Mouse (Mus musculus) CD4-positive, CD25-positive, alpha-beta regulatory T cell, adult 4 months (primary cell): ENCODE measurements around the gene Fcho1. TPM values are rescaled to one million over a fixed set of nuclear protein-coding genes. Genes with fewer than 3 reads are reported as not detected.

Experiments used
- ATAC-seq: one replicate; pipeline ENCODE4 v1.8.0; 2017
- polyA plus RNA-seq, 2 experiments: library from polyadenylated mRNA; unstranded; fragments of 100-300 nt; shearing (Covaris generic); gene quantifications; one replicate each; pipeline ENCODE4 v1.2.1; 2017

The Fcho1 gene
- polyA plus RNA-seq, 2 experiments from 2014 or later: 40.4 to 46.7 TPM

GRCm38 (mm10) chr8:71658515-71659049, 66.9 kb downstream of the Fcho1 start:
- ATAC-seq: no peak

Other genes with a start within 250 kb of the Fcho1 start
- under 1 TPM in 1 of 2 experiments, not detected in 1; 0.20 TPM for gene Ano8, start 239.8 kb downstream of the Fcho1 start, polyA plus RNA-seq
- gene Gtpbp3, start 237.6 kb downstream of the Fcho1 start, polyA plus RNA-seq: 1 to 10 TPM; 2.9 to 3.1 TPM
- not detected for gene Plvap, start 214.0 kb downstream of the Fcho1 start, polyA plus RNA-seq
- not detected for gene Ccdc194, start 200.0 kb downstream of the Fcho1 start, polyA plus RNA-seq
- 100 to 1,000 TPM in 1 of 2 experiments, 10 to 100 TPM in 1; 75.3 to 150 TPM for gene Bst2, start 188.3 kb downstream of the Fcho1 start, polyA plus RNA-seq
- 10 to 100 TPM; 45.1 to 58.2 TPM for gene Mvb12a, start 182.8 kb downstream of the Fcho1 start, polyA plus RNA-seq
- under 1 TPM in 1 of 2 experiments, not detected in 1; 0.79 TPM for gene Tmem221, start 166.8 kb downstream of the Fcho1 start, polyA plus RNA-seq
- not detected for gene Nxnl1, start 159.1 kb downstream of the Fcho1 start, polyA plus RNA-seq
- gene Slc27a1, start 156.8 kb downstream of the Fcho1 start, polyA plus RNA-seq: 10 to 100 TPM in 1 of 2 experiments, 1 to 10 TPM in 1; 3.4 to 13.6 TPM
- gene Pgls, start 133.5 kb downstream of the Fcho1 start, polyA plus RNA-seq: 10 to 100 TPM; 51.5 to 53.4 TPM
- 1 to 10 TPM; 3.0 to 3.6 TPM for gene Fam129c, start 128.1 kb downstream of the Fcho1 start, polyA plus RNA-seq
- gene Colgalt1, start 114.7 kb downstream of the Fcho1 start, polyA plus RNA-seq: 10 to 100 TPM; 10.8 to 12.2 TPM
- gene Unc13a, start 54.0 kb downstream of the Fcho1 start, polyA plus RNA-seq: under 1 TPM; 0.47 to 0.50 TPM
- 10 to 100 TPM; 21.2 TPM for gene Jak3, start 49.4 kb downstream of the Fcho1 start, polyA plus RNA-seq
- gene Insl3, start 36.5 kb downstream of the Fcho1 start, polyA plus RNA-seq: 10 to 100 TPM; 15.1 to 24.5 TPM
- gene B3gnt3, start 23.9 kb downstream of the Fcho1 start, polyA plus RNA-seq: 1 to 10 TPM; 3.4 to 6.5 TPM
- gene Zfp709, start 156.3 kb upstream of the Fcho1 start, polyA plus RNA-seq: 1 to 10 TPM; 4.8 to 5.3 TPM
- 1 to 10 TPM; 8.2 to 9.4 TPM for gene Zfp882, start 182.9 kb upstream of the Fcho1 start, polyA plus RNA-seq
- 10 to 100 TPM; 19.4 to 25.4 TPM for gene Zfp617, start 182.9 kb upstream of the Fcho1 start, polyA plus RNA-seq
- gene Zfp961, start 225.3 kb upstream of the Fcho1 start, polyA plus RNA-seq: 10 to 100 TPM; 24.5 to 27.3 TPM